Mouse (Mus musculus) skeletal muscle tissue, adult 2 months (tissue): ENCODE results near the gene Lhfp.

Experiments
- DNase-seq: peaks from one replicate; pipeline ENCODE4 v3.0.0-alpha.2; 2012; ENCODE audit warnings: low read depth, low spot score

The Lhfp gene

DNA sequence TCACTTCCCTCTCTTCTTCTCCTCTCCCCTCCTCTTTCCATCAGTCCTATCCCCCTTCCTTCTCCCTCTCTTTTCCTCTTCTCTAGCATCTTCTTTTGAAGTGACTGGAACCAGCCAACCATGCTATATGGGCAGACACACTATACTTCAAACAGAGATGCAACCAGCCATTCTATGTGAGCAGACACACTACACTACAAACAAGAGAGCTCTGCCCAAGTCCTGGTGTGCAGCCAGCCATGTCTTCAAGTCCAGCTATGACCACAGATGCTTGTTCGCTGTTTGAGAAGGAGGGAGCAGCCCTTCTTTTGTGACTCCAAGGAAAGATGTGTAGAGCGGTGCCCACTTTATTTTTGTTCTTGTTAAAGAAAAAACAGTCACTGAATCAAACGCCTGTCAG, 231.9 kb downstream of the Lhfp start:
- no peak for DNase-seq

- DNase-seq: no peak
These were observed 236.7 kb downstream of the Lhfp start for GRCm38 (mm10) chr3:53277993-53278392.

- peak; percentile 16 for DNase-seq
These were observed 240.7 kb downstream of the Lhfp start for GRCm38 (mm10) chr3:53282005-53282404.

- no peak for DNase-seq
These were observed 242.7 kb downstream of the Lhfp start for GRCm38 (mm10) chr3:53284023-53284422.

GRCm38 (mm10) chr3:53284471-53285177, 243.3 kb downstream of the Lhfp start:
- peak; percentile 15 for DNase-seq

GRCm38 (mm10) chr3:53288662-53289061, 247.3 kb downstream of the Lhfp start:
- DNase-seq: no peak

- DNase-seq: no peak
These were observed 248.4 kb downstream of the Lhfp start for GRCm38 (mm10) chr3:53289589-53290219.

DNA sequence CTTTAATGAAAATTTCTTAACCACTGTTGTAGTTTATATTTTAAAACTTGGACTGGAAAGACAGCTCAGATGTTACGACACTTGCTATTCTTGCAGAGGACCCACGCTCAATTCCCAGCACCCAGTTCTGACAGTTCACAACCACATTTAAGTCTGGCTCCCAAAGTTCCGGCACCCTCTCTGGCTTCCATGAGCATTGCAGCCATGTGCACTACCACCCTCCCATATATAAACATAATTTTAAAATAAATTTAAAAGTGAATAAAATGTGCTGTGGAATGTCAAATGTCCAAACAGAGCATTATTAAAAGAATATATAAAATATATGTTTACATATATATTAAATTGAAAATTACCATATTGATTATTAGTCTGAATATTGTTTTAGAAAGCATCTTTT, 249.9 kb downstream of the Lhfp start:
- no peak for DNase-seq

- no peak for DNase-seq
These were observed 250.6 kb downstream of the Lhfp start for GRCm38 (mm10) chr3:53291945-53292344.

DNA sequence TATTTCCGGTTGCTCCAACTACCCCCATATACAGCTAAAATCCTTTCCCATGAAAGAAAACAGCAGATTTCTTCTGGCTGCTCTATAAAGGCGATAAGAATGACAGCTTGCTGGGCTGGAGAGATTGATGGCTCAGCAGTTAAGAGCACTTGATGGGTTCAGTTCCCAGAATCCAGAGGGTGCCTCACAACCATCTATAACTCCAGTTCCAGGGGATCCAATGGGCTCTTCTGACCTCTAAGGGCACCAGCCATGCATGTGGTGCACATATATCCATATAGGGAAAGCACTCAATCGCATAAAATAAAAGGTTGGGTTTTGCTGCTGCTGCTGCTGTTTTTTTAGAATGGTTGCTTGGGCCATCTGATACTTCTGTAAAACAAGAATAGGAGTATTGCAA, 251.1 kb downstream of the Lhfp start:
- no peak for DNase-seq

DNA sequence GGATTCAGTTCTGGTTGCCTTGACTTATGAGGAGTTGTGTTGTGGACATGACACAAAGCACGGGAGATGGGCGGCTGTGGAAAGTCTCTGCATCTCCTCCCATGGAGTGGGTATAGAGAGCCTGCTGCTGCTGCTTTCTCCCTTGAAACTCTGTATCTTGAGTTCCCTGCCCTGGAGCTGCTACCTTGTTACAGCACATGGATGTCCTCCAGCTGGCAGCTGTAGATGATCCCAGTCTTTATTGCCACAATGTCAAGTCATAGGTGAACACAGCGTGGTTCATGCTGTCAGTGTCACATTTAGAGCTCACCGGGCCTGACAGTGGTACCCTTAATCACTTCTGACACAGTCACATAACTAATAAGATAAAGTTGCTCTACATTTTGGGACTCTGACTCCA, 251.7 kb downstream of the Lhfp start:
- DNase-seq: no peak

GRCm38 (mm10) chr3:53293901-53294433, 252.6 kb downstream of the Lhfp start:
- no peak for DNase-seq

GRCm38 (mm10) chr3:53294855-53295254, 253.5 kb downstream of the Lhfp start:
- DNase-seq: no peak

GRCm38 (mm10) chr3:53301866-53302265, 260.5 kb downstream of the Lhfp start:
- no peak for DNase-seq

GRCm38 (mm10) chr3:53304123-53304900, 263.0 kb downstream of the Lhfp start:
- no peak for DNase-seq

DNA sequence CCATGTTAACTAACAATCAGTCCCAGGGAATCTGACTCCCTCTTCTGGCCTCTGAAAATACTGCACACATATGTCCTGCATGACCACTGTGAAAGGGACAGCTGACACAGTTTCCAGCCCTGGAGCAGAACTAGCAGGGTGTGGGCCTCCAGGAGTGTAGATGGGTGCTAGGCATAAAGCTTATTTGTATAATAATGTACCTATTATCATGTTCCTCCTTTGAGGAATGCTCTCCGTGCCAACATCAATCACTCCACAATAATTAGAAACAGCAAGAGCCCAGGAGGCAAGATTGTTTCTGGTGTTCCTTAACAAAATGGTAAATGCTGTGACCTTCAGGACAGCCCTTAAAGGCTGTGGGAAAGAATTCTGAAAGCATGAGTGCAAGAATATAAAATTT, 264.5 kb downstream of the Lhfp start:
- DNase-seq: no peak

GRCm38 (mm10) chr3:53308649-53309048, 267.3 kb downstream of the Lhfp start:
- no peak for DNase-seq

DNA sequence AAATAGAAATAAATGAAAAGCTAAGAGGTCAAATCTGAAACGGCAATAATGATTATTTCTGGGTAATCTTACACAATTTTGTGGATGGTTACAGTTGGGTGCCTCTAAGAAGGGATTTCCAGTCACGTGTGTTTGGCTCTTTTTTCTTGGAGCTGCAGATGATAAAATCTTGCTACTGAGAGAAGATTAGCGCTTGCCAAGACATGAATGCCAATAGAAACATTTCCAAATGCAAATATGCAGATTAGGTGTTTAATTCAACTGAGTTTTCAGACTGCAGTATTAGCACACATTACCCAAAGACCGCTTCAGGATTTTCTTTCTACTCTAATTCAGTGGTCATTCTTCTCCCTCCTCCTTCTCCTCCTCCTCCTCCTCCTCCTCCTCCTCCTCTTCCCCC, 268.8 kb downstream of the Lhfp start:
- DNase-seq: no peak

GRCm38 (mm10) chr3:53310615-53311014, 269.3 kb downstream of the Lhfp start:
- no peak for DNase-seq
